In genomic region chr14:116979714-116980382, GRCm38 (mm10) we compare ENCODE assay signal across 27 mouse cellular contexts. TPM values are rescaled to one million over a fixed set of nuclear protein-coding genes. Genes with fewer than 3 reads are reported as not detected.
DNase-seq lines count a peak whose midpoint lies in the region; ATAC-seq and TF ChIP-seq lines count a peak whose summit lies in the region.
"Had no signal": no experiment of that assay in that cellular context is flagged by ENCODE, and none has a peak within 500 bp of the region (broad histone marks: within the 10 kb centered on the region; RNA-seq: fewer than 3 reads in every experiment).

No protein-coding gene starts in this region.

- no peak overlapping the region for H3K4me2 ChIP-seq in kidney, embryonic 16.5 days (replicated peaks; ENCODE audit: low read depth, low read length)
- H3K4me2 ChIP-seq in lung, embryonic 15.5 days = peak overlapping the region; percentile 27; the same call in 1 of the 2 replicates
- H3K4me2 ChIP-seq: forebrain, embryonic 13.5 days; heart, embryonic 15.5 days; hindbrain, embryonic 15.5 days; limb, embryonic 12.5 days; neural tube, embryonic 12.5 days had no signal

- 0 out of 2 replicates have a peak overlapping the region, but pooled peaks have one; percentile 9 for H3K27ac ChIP-seq in kidney, adult 2 months (ENCODE audit: insufficient read depth, low read depth, low read length)
- no peak overlapping the region for H3K27ac ChIP-seq in kidney, embryonic 16.5 days (ENCODE audit: low read length)
- H3K27ac ChIP-seq in lung, embryonic 15.5 days = no peak overlapping the region
- H3K27ac ChIP-seq: forebrain, embryonic 13.5 days; heart, embryonic 15.5 days; hindbrain, embryonic 15.5 days; limb, embryonic 12.5 days; liver, embryonic 14.5 days; macrophage; midbrain, embryonic 10.5 days; neural tube, embryonic 12.5 days had no signal

- H3K27me3 ChIP-seq in kidney, adult 2 months (replicated peaks; ENCODE audit: control insufficient read depth, insufficient read depth, low read length) = no peaks in the 10 kb centered on the region
- no peaks in the 10 kb centered on the region for H3K27me3 ChIP-seq in kidney, embryonic 16.5 days (ENCODE audit: insufficient read depth, low read length)
- H3K27me3 ChIP-seq in lung, embryonic 15.5 days = no peaks in the 10 kb centered on the region
- H3K27me3 ChIP-seq: forebrain, embryonic 13.5 days; heart, embryonic 15.5 days; hindbrain, embryonic 15.5 days; limb, embryonic 12.5 days; neural tube, embryonic 12.5 days had no signal

- ATAC-seq in kidney, embryonic 16.5 days (ENCODE audit: low FRiP score, low TSS enrichment) = no peak
- ATAC-seq in lung, embryonic 15.5 days (ENCODE audit: borderline replicate concordance, extremely low read depth, low FRiP score, low TSS enrichment) = no peak
- ATAC-seq: activated CD4-positive, CD25-positive, alpha-beta regulatory T cell, adult 4 months; CD4-positive, CD25-positive, alpha-beta regulatory T cell, adult 4 months; forebrain, embryonic 13.5 days; intestine, postnatal 0 days had no signal

- H3K9me3 ChIP-seq in kidney, embryonic 16.5 days (ENCODE audit: low read length) = no peaks in the 10 kb centered on the region
- H3K9me3 ChIP-seq in lung, embryonic 15.5 days = no peaks in the 10 kb centered on the region
- H3K9me3 ChIP-seq: forebrain, embryonic 13.5 days; heart, embryonic 15.5 days; hindbrain, embryonic 15.5 days; limb, embryonic 12.5 days; midbrain, embryonic 10.5 days; neural tube, embryonic 12.5 days had no signal

- 77% methylated on average over 10 of the region's 10 CpGs for WGBS in kidney, adult 2 months
- 72% methylated on average over 10 of the region's 10 CpGs for WGBS in kidney, embryonic 16.5 days
- WGBS in lung, embryonic 15.5 days = 58% methylated on average over 10 of the region's 10 CpGs
- 58% methylated on average over 10 of the region's 10 CpGs for WGBS in lung, adult 2 months

- no peak for TF ChIP-seq POLR2A in kidney, adult 2 months (IDR thresholded peaks at IDR 0.05; ENCODE audit: low read depth, low read length)
- no peak for TF ChIP-seq POLR2A in lung, adult 2 months (IDR thresholded peaks at IDR 0.05; ENCODE audit: borderline replicate concordance, extremely low read depth, low read depth, low read length)

- DNase-seq in cerebellum, adult 11-12 months = peak; percentile 4
- DNase-seq in cerebellum, postnatal 14 days = no peak
- DNase-seq in kidney, adult 2 months = no peak
- DNase-seq in lung, adult 2 months = no peak
- peak; percentile 45 for DNase-seq in brain, adult 2 months (ENCODE audit: low read depth, low spot score)
- no peak for DNase-seq in adrenal gland, adult 18-20 months (ENCODE audit: low spot score in 2 of 2)
- DNase-seq: adrenal gland, postnatal 14 days; gastrocnemius, postnatal 36 days; heart, postnatal 4 days; layer of hippocampus, adult 9-11 months; spleen, adult 18-20 months; thymus, adult 18-20 months; thymus, postnatal 4 days had no signal

- no peaks in the 10 kb centered on the region for H3K4me1 ChIP-seq in kidney, adult 2 months (ENCODE audit: control insufficient read depth, insufficient read depth, low read length)
- H3K4me1 ChIP-seq in kidney, embryonic 16.5 days (ENCODE audit: insufficient read depth, low read length) = no peaks in the 10 kb centered on the region
- 0 out of 2 replicates have a peak, but pooled peaks cover 8% of the 10 kb centered on the region for H3K4me1 ChIP-seq in lung, embryonic 15.5 days
- no peaks in the 10 kb centered on the region for H3K4me1 ChIP-seq in lung, adult 2 months (ENCODE audit: control insufficient read depth, insufficient read depth, low read length)
- H3K4me1 ChIP-seq: hindbrain, embryonic 15.5 days; limb, embryonic 12.5 days; midbrain, embryonic 10.5 days; neural tube, embryonic 12.5 days had no signal

- H3K36me3 ChIP-seq in kidney, adult 2 months (ENCODE audit: control insufficient read depth, insufficient read depth, low read length) = no peaks in the 10 kb centered on the region
- H3K36me3 ChIP-seq in kidney, embryonic 16.5 days (ENCODE audit: insufficient read depth, low read length) = no peaks in the 10 kb centered on the region
- no peaks in the 10 kb centered on the region for H3K36me3 ChIP-seq in lung, embryonic 15.5 days
- H3K36me3 ChIP-seq: heart, embryonic 15.5 days; hindbrain, embryonic 15.5 days; limb, embryonic 12.5 days; midbrain, embryonic 10.5 days; neural tube, embryonic 12.5 days had no signal

- no peak overlapping the region for H3K9ac ChIP-seq in kidney, embryonic 16.5 days (replicated peaks; ENCODE audit: low read length)
- no peak overlapping the region for H3K9ac ChIP-seq in lung, embryonic 15.5 days
- H3K9ac ChIP-seq: forebrain, embryonic 13.5 days; heart, embryonic 15.5 days; hindbrain, embryonic 15.5 days; limb, embryonic 12.5 days; liver, embryonic 14.5 days; neural tube, embryonic 12.5 days had no signal

- no peak for TF ChIP-seq CTCF in kidney, adult 2 months (conservative IDR thresholded peaks at IDR 0.05; ENCODE audit: insufficient read depth, insufficient read length, low read depth, low read length)
- no peak for TF ChIP-seq CTCF in lung, adult 2 months (IDR thresholded peaks at IDR 0.05; ENCODE audit: insufficient read depth, low read length)

- H3K4me3 ChIP-seq in kidney, adult 2 months (ENCODE audit: insufficient read depth, low read depth, low read length) = peak overlapping the region; percentile 31; the same call in 1 of the 2 replicates
- no peak overlapping the region for H3K4me3 ChIP-seq in kidney, embryonic 16.5 days (ENCODE audit: low read length)
- no peak overlapping the region for H3K4me3 ChIP-seq in lung, embryonic 15.5 days
- no peak overlapping the region for H3K4me3 ChIP-seq in lung, adult 2 months (replicated peaks; ENCODE audit: extremely low read depth, low read depth, low read length)
- H3K4me3 ChIP-seq: forebrain, embryonic 13.5 days; heart, embryonic 15.5 days; hindbrain, embryonic 15.5 days; limb, embryonic 12.5 days; midbrain, embryonic 10.5 days; neural tube, embryonic 12.5 days had no signal

RNA-seq across cellular contexts. Expression of gene Gpc6, which starts 54.7 kb away (rescaled TPM):
- polyA plus RNA-seq in kidney, adult 2 months (2012; rRNA removed) = 3.4 and 3.8 TPM in 2 replicates
- 62.7 and 68.5 TPM in 2 replicates for polyA plus RNA-seq in kidney, embryonic 16.5 days (2015; fragmentation: Nextera tagmentation; extraction: Ambion mirVana)
- 28.6 and 30.8 TPM in 2 replicates for polyA plus RNA-seq in lung, embryonic 15.5 days (2015; fragmentation: Nextera tagmentation; extraction: Ambion mirVana)
- polyA plus RNA-seq in lung, adult 2 months (2012; rRNA removed) = 1.8 and 2.4 TPM in 2 replicates
- 1 to 10 TPM; 9.2 to 9.8 TPM for total RNA-seq in adrenal gland, adult 18-20 months (2021)
- total RNA-seq: monocyte, adult 5-6 weeks had no signal
- polyA plus RNA-seq: activated CD4-positive, CD25-positive, alpha-beta regulatory T cell, adult 4 months; macrophage had no signal

Comparison
In these comparisons a context has a peak if more than half of its experiments do, and no peak if none do; other contexts are left out.
1. DNase-seq: peak in cerebellum, adult 11-12 months (single experiment) and brain, adult 2 months (single experiment); none in cerebellum, postnatal 14 days (0 of 2), kidney, adult 2 months (single experiment), lung, adult 2 months (single experiment) and adrenal gland, adult 18-20 months (0 of 2).